Mouse (Mus musculus) testis, adult 2 months (tissue): ENCODE results near the gene Gm8362. TPM values are rescaled to one million over a fixed set of nuclear protein-coding genes. Genes with fewer than 3 reads are reported as not detected.
A peak's percentile ranks its signal among the peaks of the same experiment; 100 is the strongest.
"Not testable (repeated sequence)": the region's sequence is repeated elsewhere in the genome, so short reads cannot be mapped to it uniquely, and the experiment has no call there.

ENCODE experiments used
- H3K27ac ChIP-seq: fragments of 200-500 bp; 2 replicates; pipeline ENCODE4 v1.5.1; 2012; ENCODE audit warnings: low read depth, low read length; ENCODE audit not compliant: control insufficient read depth, insufficient read depth
- H3K27me3 ChIP-seq: fragments of 200-500 bp; 2 replicates; pipeline ENCODE4 v1.6.1; 2012; ENCODE audit warnings: mild to moderate bottlenecking, low read length, moderate library complexity; ENCODE audit not compliant: control insufficient read depth, insufficient read depth
- H3K36me3 ChIP-seq: fragments of 200-500 bp; 2 replicates; pipeline ENCODE4 v1.6.1; 2012; ENCODE audit warnings: mild to moderate bottlenecking, low read length; ENCODE audit not compliant: control insufficient read depth, insufficient read depth
- H3K4me1 ChIP-seq: fragments of 200-500 bp; 2 replicates; pipeline ENCODE4 v1.6.1; 2012; ENCODE audit warnings: low read length; ENCODE audit not compliant: control insufficient read depth, insufficient read depth
- H3K4me3 ChIP-seq: fragments of 200-500 bp; 2 replicates; pipeline ENCODE4 v1.5.1; 2012; ENCODE audit warnings: low read depth, mild to moderate bottlenecking, low read length, moderate library complexity, mixed read lengths; ENCODE audit not compliant: control insufficient read depth
- polyA plus RNA-seq: library from polyadenylated mRNA; depleted of rRNA; stranded (reverse); fragments of >200 nt; gene quantifications from 2 replicates; pipeline ENCODE4 v1.2.3, GENCODE M21; 2012; rRNA removed

The Gm8362 gene
- 5.0 and 8.0 TPM in 2 replicates for polyA plus RNA-seq

GRCm38 (mm10) chr14:6774311-6774710 lies at the start of gene Gm8362:
Gene Gm8362 (minus strand): TSS chr14:6774411.
- H3K4me3 ChIP-seq, H3K27ac ChIP-seq, H3K27me3 ChIP-seq, H3K4me1 ChIP-seq, H3K36me3 ChIP-seq: not testable (repeated sequence)

GRCm38 (mm10) chr14:6823297-6823696 lies 49.1 kb upstream of the Gm8362 start:
- not testable (repeated sequence) for H3K36me3 ChIP-seq, H3K27me3 ChIP-seq, H3K27ac ChIP-seq, H3K4me1 ChIP-seq, H3K4me3 ChIP-seq

GRCm38 (mm10) chr14:6757231-6757536 lies 17.0 kb downstream of the Gm8362 start:
- not testable (repeated sequence) for H3K27me3 ChIP-seq, H3K4me1 ChIP-seq, H3K36me3 ChIP-seq, H3K4me3 ChIP-seq, H3K27ac ChIP-seq

GRCm38 (mm10) chr14:6756384-6757230 lies 17.6 kb downstream of the Gm8362 start:
- peak overlapping the region; percentile 13 for H3K4me3 ChIP-seq
- H3K27ac ChIP-seq, H3K4me1 ChIP-seq, H3K27me3 ChIP-seq, H3K36me3 ChIP-seq: not testable (repeated sequence)

GRCm38 (mm10) chr14:6742232-6742631 lies 32.0 kb downstream of the Gm8362 start, which contains the start of gene Gm3636:
Gene Gm3636 (minus strand): TSS chr14:6742332.
- not testable (repeated sequence) for H3K4me1 ChIP-seq, H3K4me3 ChIP-seq, H3K36me3 ChIP-seq, H3K27me3 ChIP-seq, H3K27ac ChIP-seq

GRCm38 (mm10) chr14:6720151-6720550 lies 54.1 kb downstream of the Gm8362 start, which contains the start of gene Gm8050:
Gene Gm8050 (minus strand): TSS chr14:6720251.
- not testable (repeated sequence) for H3K27ac ChIP-seq, H3K36me3 ChIP-seq, H3K4me3 ChIP-seq, H3K4me1 ChIP-seq, H3K27me3 ChIP-seq

Other genes with a start within 250 kb of the Gm8362 start
- 0.52 and 0.99 TPM in 2 replicates for gene Gm8356, start 237.1 kb downstream of the Gm8362 start, polyA plus RNA-seq
- 1.8 and 2.1 TPM in 2 replicates for gene Gm3629, start 183.8 kb downstream of the Gm8362 start, polyA plus RNA-seq
- gene Gm3460, start 152.0 kb downstream of the Gm8362 start, polyA plus RNA-seq, result 2.7 and 3.3 TPM in 2 replicates
- 17.0 and 24.0 TPM in 2 replicates for gene Gm10251, start 90.2 kb downstream of the Gm8362 start, polyA plus RNA-seq
- 0.07 and 0.10 TPM in 2 replicates for gene Gm8050, start 54.2 kb downstream of the Gm8362 start, polyA plus RNA-seq
- 1.9 and 3.3 TPM in 2 replicates for gene Gm3636, start 32.1 kb downstream of the Gm8362 start, polyA plus RNA-seq
- gene Gm3642, start 65.9 kb upstream of the Gm8362 start, polyA plus RNA-seq, result 0.59 and 0.79 TPM in 2 replicates
- 0.20 and 0.59 TPM in 2 replicates for gene Gm3667, start 115.6 kb upstream of the Gm8362 start, polyA plus RNA-seq
- 1.5 and 2.5 TPM in 2 replicates for gene Gm6356, start 199.4 kb upstream of the Gm8362 start, polyA plus RNA-seq